Mouse (Mus musculus) lung, postnatal 0 days (tissue): Measurements from ENCODE around the gene Zfp36.

Source experiments
- CTCF ChIP-seq: IDR thresholded peaks from 2 replicates; pipeline ENCODE4 v1.5.1; 2016; ENCODE audit warnings: antibody characterized with exemption, mild to moderate bottlenecking
- EP300 ChIP-seq: IDR thresholded peaks from 2 replicates; pipeline ENCODE4 v1.6.1; 2016; ENCODE audit warnings: antibody characterized with exemption, mild to moderate bottlenecking, control low read depth

DNA sequence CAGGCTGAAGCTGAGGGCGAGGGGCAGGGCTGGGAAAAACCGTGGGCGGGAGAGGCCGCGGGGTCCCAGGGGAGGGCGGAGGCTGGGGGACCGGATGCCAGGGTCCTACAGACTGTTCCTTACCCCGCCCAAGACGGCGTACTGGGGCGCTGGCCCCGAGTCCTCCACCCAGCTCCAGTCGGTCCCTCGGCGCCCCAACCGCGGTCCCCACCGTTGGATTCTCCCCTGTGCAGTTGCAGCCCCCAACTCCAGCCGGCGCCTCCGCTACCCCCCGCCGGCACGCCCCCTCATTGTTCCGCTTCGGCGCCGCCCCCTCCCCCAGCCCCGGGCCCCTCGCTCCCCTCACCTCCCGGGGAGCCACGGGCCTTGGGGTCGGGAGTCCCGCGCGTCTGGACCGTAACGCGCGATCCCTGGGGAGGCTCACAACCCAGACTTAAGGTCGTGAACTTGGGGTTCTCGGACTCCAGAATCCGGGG lies 8.5 kb downstream of the Zfp36 start:
- TF ChIP-seq EP300 (no peak), CTCF (no peak)
